Mouse (Mus musculus): ENCODE measurements around the gene Psenen. TPM values are rescaled to one million over a fixed set of nuclear protein-coding genes. Genes with fewer than 3 reads are reported as not detected.

The Psenen gene
- polyA plus RNA-seq, 1 experiment from 2014 or later, result 140 TPM

GRCm38 (mm10) chr7:30598786-30599185 lies 35.4 kb upstream of the Psenen start, which contains the start of gene Zbtb32:
Gene Zbtb32 (minus strand): TSS chr7:30598909.
- H3K27ac ChIP-seq (replicated peaks), result peak within 1 kb of the TSS; percentile 55
- H3K27me3 ChIP-seq, result no peaks in the 10 kb centered on the region
- H3K9ac ChIP-seq, result no peak within 1 kb of the TSS
- H3K9me3 ChIP-seq (replicated peaks), result no peaks in the 10 kb centered on the region
- H3K4me2 ChIP-seq (replicated peaks), result no peak within 1 kb of the TSS
- 90% methylated on average over 12 of the region's 12 CpGs for WGBS
- H3K4me1 ChIP-seq, result peaks cover 3% of the 10 kb centered on the region; the same call in 1 of the 2 replicates
- H3K4me3 ChIP-seq (replicated peaks), result no peak within 1 kb of the TSS
- no peak for ATAC-seq (ENCODE audit: insufficient number of reproducible peaks, low FRiP score, low TSS enrichment, low read depth)
- no peaks in the 10 kb centered on the region for H3K36me3 ChIP-seq

GRCm38 (mm10) chr7:30596811-30597210 lies 33.4 kb upstream of the Psenen start:
- no peak for ATAC-seq (ENCODE audit: insufficient number of reproducible peaks, low FRiP score, low TSS enrichment, low read depth)
- Histone ChIP-seq H3K27ac (replicated peaks) (no peak overlapping the region), H3K36me3 (no peaks in the 10 kb centered on the region), H3K4me1 (peaks cover 3% of the 10 kb centered on the region; the same call in 1 of the 2 replicates), H3K4me2 (replicated peaks) (no peak overlapping the region), H3K4me3 (replicated peaks) (no peak overlapping the region), H3K9me3 (replicated peaks) (no peaks in the 10 kb centered on the region), H3K9ac (no peak overlapping the region), H3K27me3 (no peaks in the 10 kb centered on the region)
- 54% methylated on average over 5 of the region's 5 CpGs for WGBS

DNA sequence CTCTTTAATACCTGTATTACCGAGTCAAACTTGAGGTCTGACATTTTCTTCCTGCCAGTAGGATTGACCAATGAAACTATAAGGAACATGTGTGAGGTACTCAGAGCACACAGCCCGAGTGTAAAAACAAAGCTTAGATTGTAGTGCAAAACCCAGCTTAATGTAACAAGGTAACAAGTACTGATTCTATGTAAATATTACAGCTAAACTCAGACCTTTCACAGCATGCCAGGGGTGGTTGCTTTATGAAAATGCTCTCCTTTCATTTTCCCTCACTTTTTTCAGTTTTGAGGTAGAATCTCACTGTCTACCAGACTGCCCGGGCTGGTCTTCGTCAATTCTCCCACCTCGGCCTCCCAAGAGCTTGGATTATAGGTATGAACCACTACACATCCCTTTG lies 32.7 kb upstream of the Psenen start:
- Histone ChIP-seq H3K4me1 (peaks cover 3% of the 10 kb centered on the region; the same call in 1 of the 2 replicates), H3K27me3 (no peaks in the 10 kb centered on the region), H3K9ac (no peak overlapping the region), H3K36me3 (no peaks in the 10 kb centered on the region), H3K27ac (replicated peaks) (no peak overlapping the region), H3K4me3 (replicated peaks) (no peak overlapping the region), H3K9me3 (replicated peaks) (no peaks in the 10 kb centered on the region), H3K4me2 (replicated peaks) (no peak overlapping the region)
- 71% methylated on average over 5 of the region's 5 CpGs for WGBS
- no peak for ATAC-seq (ENCODE audit: insufficient number of reproducible peaks, low FRiP score, low TSS enrichment, low read depth)

DNA sequence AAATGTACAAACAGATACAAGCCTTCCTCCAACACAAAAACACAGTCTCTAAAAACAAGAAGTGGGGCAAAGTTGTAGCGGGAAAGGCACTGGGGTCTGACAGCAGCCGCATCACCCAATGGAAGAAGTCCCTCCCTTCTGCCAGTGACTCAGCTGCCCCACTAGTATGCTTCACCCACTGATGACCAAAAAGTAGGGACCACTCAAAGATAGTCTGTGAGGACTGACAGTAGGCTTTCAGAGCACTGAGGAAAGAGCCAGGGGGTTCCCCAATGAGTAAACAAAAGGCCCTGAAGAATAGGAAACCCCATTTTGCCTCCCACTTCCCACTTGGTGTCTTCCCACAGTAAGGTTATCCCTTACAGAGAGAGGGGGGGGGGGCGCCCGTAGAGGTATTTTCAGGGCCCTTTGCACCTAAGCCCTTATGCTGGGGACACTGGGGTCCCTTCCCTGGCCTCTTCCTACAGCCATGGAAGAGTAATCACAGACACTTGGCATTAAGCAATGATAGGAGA lies 31.1 kb upstream of the Psenen start:
- no peak overlapping the region for H3K4me3 ChIP-seq (replicated peaks)
- peaks cover 9% of the 10 kb centered on the region for H3K4me1 ChIP-seq
- H3K27me3 ChIP-seq, result no peaks in the 10 kb centered on the region
- H3K36me3 ChIP-seq, result no peaks in the 10 kb centered on the region
- no peaks in the 10 kb centered on the region for H3K9me3 ChIP-seq (replicated peaks)
- WGBS, result 65% methylated on average over 4 of the region's 4 CpGs
- ATAC-seq (ENCODE audit: insufficient number of reproducible peaks, low FRiP score, low TSS enrichment, low read depth), result no peak
- no peak overlapping the region for H3K27ac ChIP-seq (replicated peaks)
- no peak overlapping the region for H3K9ac ChIP-seq
- no peak overlapping the region for H3K4me2 ChIP-seq (replicated peaks)

DNA sequence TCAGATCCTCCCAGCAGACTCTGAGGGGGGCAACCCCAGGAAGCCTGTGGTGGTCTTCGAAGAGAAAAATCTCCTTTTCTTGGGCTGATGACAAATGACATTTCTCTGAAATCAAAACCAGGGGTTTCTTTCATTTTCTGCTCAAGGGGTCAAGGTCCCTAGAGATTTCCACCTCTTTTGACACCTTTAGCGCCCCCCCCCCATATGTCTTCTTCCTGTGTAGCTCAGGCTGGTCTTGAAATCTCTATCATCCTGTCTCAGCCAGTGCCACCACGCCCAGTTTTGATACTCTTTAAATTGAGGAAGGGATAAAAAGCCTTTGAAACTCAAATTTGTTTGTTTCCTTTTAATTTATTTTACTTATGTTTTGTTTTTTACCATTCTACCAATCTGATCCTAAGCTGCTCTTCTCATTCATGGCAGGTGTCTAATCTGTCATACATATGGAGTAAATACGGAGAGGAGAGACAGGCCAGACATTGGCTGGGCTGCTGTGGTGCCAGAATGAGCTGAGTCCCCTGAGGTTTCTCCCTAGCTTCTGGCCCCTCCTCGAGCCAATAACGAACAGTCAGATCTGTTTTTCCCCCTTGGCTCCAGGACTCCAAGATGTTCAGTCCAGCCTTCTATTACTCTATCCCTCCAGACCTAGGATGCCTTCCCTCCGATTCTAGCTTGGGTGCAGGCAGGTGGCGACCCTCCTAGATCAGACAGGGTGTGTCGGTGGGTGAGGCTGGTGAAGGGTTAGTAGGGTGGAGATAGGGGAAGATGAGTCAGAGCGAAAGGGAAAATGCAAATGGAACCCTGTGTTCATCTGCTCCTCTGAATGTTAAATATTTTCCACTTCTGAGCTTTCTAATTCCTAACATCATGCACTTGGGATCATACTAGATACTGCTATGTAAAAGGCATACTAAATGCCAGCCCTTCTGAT lies 30.4 kb upstream of the Psenen start:
- no peak for ATAC-seq (ENCODE audit: insufficient number of reproducible peaks, low FRiP score, low TSS enrichment, low read depth)
- H3K27me3 ChIP-seq, result no peaks in the 10 kb centered on the region
- no peak overlapping the region for H3K9ac ChIP-seq
- H3K4me2 ChIP-seq (replicated peaks), result no peak overlapping the region
- H3K4me1 ChIP-seq, result peaks cover 9% of the 10 kb centered on the region
- 70% methylated on average over 10 of the region's 10 CpGs for WGBS
- no peaks in the 10 kb centered on the region for H3K9me3 ChIP-seq (replicated peaks)
- no peak overlapping the region for H3K4me3 ChIP-seq (replicated peaks)
- H3K27ac ChIP-seq (replicated peaks), result no peak overlapping the region
- no peaks in the 10 kb centered on the region for H3K36me3 ChIP-seq

GRCm38 (mm10) chr7:30592772-30593423 lies 29.5 kb upstream of the Psenen start:
- peaks cover 9% of the 10 kb centered on the region for H3K4me1 ChIP-seq
- H3K4me3 ChIP-seq (replicated peaks), result no peak overlapping the region
- no peaks in the 10 kb centered on the region for H3K27me3 ChIP-seq
- no peaks in the 10 kb centered on the region for H3K36me3 ChIP-seq
- H3K4me2 ChIP-seq (replicated peaks), result no peak overlapping the region
- H3K9me3 ChIP-seq (replicated peaks), result no peaks in the 10 kb centered on the region
- no peak overlapping the region for H3K9ac ChIP-seq
- 48% methylated on average over 5 of the region's 5 CpGs for WGBS
- no peak overlapping the region for H3K27ac ChIP-seq (replicated peaks)
- ATAC-seq (ENCODE audit: insufficient number of reproducible peaks, low FRiP score, low TSS enrichment, low read depth), result no peak

DNA sequence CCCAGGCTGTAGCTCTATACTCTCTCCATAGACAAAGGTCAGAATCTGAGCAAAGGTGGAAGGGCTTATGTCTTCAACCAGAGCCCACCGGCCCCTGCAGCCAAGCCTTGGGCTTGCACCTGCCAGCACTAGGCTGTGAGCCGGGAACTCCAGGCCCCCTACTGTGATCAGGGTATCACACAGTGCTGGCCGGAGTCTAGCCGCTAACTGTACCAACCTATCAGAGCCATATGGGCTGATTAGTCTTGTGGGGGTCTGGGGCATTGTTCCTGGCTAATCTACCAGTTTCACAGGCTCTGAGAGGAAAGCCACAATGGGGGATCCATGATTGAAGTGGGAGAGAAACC lies 28.2 kb upstream of the Psenen start:
- no peaks in the 10 kb centered on the region for H3K9me3 ChIP-seq (replicated peaks)
- no peaks in the 10 kb centered on the region for H3K27me3 ChIP-seq
- no peak overlapping the region for H3K4me2 ChIP-seq (replicated peaks)
- ATAC-seq (ENCODE audit: insufficient number of reproducible peaks, low FRiP score, low TSS enrichment, low read depth), result no peak
- no peak overlapping the region for H3K9ac ChIP-seq
- WGBS, result 51% methylated on average over 4 of the region's 4 CpGs
- H3K27ac ChIP-seq (replicated peaks), result no peak overlapping the region
- no peak overlapping the region for H3K4me3 ChIP-seq (replicated peaks)
- peaks cover 4% of the 10 kb centered on the region for H3K36me3 ChIP-seq
- peaks cover 22% of the 10 kb centered on the region for H3K4me1 ChIP-seq

DNA sequence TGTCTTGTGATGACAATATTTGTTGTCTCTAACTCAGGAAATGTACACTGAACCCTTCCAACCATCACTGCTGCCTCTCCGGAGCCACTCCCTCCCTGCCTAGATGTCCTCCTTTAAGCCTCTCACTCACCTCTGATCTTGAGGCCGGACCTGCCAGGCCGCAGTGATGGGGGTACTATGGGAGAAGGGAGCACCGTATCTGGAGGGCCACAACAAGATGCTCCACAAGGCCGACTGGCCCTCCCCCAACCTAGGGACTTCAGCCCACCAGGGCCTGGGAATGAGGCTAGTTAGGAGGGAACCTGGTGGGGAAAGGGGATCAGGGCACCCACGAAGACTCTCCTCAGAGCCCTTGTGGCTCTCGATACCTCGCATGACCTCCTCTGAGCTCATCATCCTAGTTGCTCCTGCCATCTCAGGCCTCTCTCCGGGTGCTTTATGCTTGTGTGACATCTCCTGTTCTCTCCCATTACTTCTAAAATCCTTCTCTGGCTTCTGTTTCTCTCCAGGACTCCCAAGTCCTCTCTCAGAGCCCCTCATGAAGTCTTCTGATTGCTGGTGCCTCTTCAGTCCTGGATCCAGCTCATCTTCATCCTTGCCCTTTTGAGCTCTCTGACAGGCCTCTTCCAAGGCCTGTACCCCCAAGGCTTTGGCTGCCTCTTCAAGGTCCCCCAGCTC lies 27.6 kb upstream of the Psenen start:
- Histone ChIP-seq H3K9me3 (replicated peaks) (no peaks in the 10 kb centered on the region), H3K9ac (no peak overlapping the region), H3K4me3 (replicated peaks) (no peak overlapping the region), H3K36me3 (peaks cover 9% of the 10 kb centered on the region), H3K4me1 (peaks cover 25% of the 10 kb centered on the region), H3K27ac (replicated peaks) (no peak overlapping the region), H3K4me2 (replicated peaks) (no peak overlapping the region), H3K27me3 (no peaks in the 10 kb centered on the region)
- no peak for ATAC-seq (ENCODE audit: insufficient number of reproducible peaks, low FRiP score, low TSS enrichment, low read depth)
- WGBS, result 77% methylated on average over 9 of the region's 9 CpGs

- H3K36me3 ChIP-seq, result peaks cover 23% of the 10 kb centered on the region
- no peaks in the 10 kb centered on the region for H3K9me3 ChIP-seq (replicated peaks)
- H3K9ac ChIP-seq, result peak overlapping the region; percentile 76
- H3K4me1 ChIP-seq, result peaks cover 25% of the 10 kb centered on the region
- peak; percentile 53 for ATAC-seq (ENCODE audit: insufficient number of reproducible peaks, low FRiP score, low TSS enrichment, low read depth)
- peak overlapping the region; percentile 85 for H3K4me2 ChIP-seq (replicated peaks)
- H3K27ac ChIP-seq (replicated peaks), result peak overlapping the region; percentile 94
- peak overlapping the region; percentile 92 for H3K4me3 ChIP-seq (replicated peaks)
- no peaks in the 10 kb centered on the region for H3K27me3 ChIP-seq
- 28% methylated on average over 40 of the region's 40 CpGs for WGBS
Measured at GRCm38 (mm10) chr7:30589435-30590301, 26.2 kb upstream of the Psenen start.

DNA sequence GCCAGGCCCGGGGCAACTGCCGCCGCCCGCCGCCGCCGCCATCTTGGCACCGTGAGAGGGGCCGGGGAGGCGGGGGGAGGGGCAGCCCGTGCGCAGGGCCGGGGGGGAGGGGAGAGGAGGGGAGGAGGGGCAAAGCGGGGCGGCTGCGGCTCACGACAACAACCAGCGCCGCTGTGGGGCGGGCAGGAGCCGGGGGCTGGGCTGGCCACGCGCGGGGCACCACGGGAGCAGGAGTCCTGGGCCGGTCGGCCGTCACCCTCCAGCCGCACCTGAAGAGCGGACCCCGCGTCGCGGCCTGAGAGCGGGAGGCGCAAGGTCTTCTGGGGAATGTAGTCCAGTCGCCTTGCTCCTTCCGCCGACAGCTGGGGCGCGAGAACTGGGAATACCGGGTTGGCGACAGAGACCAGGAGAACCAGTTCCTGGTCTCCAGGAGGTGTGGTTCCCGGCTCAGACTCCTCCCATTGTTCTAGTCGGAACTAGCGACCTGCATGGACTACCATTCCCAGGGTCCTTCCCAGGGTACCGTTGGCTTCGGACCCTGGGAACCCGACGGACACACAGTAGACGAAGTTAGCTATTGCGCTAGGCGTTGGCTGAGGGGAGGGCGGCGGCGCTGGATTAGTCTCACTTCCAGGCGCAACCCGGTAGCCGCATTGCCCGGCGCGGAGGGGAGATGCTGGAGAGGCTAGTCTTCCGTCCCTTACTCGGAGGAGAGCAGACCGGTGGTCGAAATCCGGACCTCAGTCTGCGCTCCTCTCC lies 25.4 kb upstream of the Psenen start, which contains the start of gene Kmt2b:
TSS of gene Kmt2b (minus strand) at position 51 of the 759 bp plus-strand sequence.
- no peaks in the 10 kb centered on the region for H3K9me3 ChIP-seq (replicated peaks)
- H3K4me2 ChIP-seq (replicated peaks), result peak within 1 kb of the TSS; percentile 85
- H3K36me3 ChIP-seq, result peaks cover 31% of the 10 kb centered on the region
- peak; percentile 96 for ATAC-seq (ENCODE audit: insufficient number of reproducible peaks, low FRiP score, low TSS enrichment, low read depth)
- H3K27me3 ChIP-seq, result no peaks in the 10 kb centered on the region
- WGBS, result under 1% methylated on average over 52 of the region's 68 CpGs
- H3K9ac ChIP-seq, result peak within 1 kb of the TSS; percentile 76
- H3K4me1 ChIP-seq, result peaks cover 25% of the 10 kb centered on the region
- H3K27ac ChIP-seq (replicated peaks), result peak within 1 kb of the TSS; percentile 94
- peak within 1 kb of the TSS; percentile 92 for H3K4me3 ChIP-seq (replicated peaks)
